Mouse (Mus musculus): ENCODE data around the gene Arpin.

DNA sequence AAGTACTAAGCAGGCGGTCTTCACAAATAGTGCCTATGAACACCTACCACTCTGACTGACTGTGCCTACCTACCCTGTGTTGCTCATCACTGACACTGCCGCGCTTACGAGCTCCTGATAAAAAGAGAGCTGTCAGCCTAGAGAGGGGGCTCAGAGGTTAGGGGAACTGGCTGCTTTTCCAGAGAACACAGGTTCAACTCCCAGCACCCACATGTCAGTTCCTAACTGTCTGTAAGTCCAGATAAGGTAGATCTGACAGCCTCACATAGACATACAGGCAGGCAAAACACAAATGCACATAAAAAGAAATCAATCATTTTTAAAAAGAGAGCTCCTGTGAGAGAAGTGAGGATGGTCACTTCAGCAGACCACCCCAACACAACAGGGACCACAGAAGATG, 30.0 kb downstream of the Arpin start:
- TF ChIP-seq CTCF (IDR thresholded peaks at IDR 0.05; ENCODE audit: insufficient read depth, low read length) (no peak), POLR2A (IDR thresholded peaks at IDR 0.05; ENCODE audit: borderline replicate concordance, extremely low read depth, low read depth, low read length) (no peak)

Measured in lung, adult 2 months (tissue).